Mouse (Mus musculus) erythroblast, adult 5-6 weeks (primary cell): ENCODE data around the gene Astn2. TPM values are rescaled to one million over a fixed set of nuclear protein-coding genes. Genes with fewer than 3 reads are reported as not detected.

ENCODE experiments used
- ATAC-seq: replicated peaks from 2 replicates; pipeline ENCODE4 v1.8.0; 2016; ENCODE audit warnings: moderate number of reproducible peaks, mild to moderate bottlenecking, moderate TSS enrichment, inconsistent platforms; ENCODE audit not compliant: poor library complexity, low FRiP score, severe bottlenecking
- total RNA-seq, 2 experiments: library from RNA; stranded (forward) in 1 of 2; stranded (reverse) in 1 of 2; fragments of 150-400 nt in 1 of 2; fragments of 200-764, 138-1000 nt in 1 of 2; gene quantifications; 2 replicates each; pipeline versions ENCODE4 v1.2.3 to v1.2.4; 2015 to 2017; ENCODE audit warnings: low replicate concordance in 2 of 2

Gene Astn2
- total RNA-seq, 2 experiments from 2014 or later: not detected

- ATAC-seq: no peak
Observed at GRCm38 (mm10) chr4:65613135-65613534, 791.3 kb downstream of the Astn2 start.

- no peak for ATAC-seq
Observed at GRCm38 (mm10) chr4:65610896-65611295, 793.5 kb downstream of the Astn2 start.

- no peak for ATAC-seq
Observed at GRCm38 (mm10) chr4:65610329-65610728, 794.1 kb downstream of the Astn2 start.

- ATAC-seq: no peak
Observed at GRCm38 (mm10) chr4:65608112-65608511, 796.3 kb downstream of the Astn2 start.

- no peak for ATAC-seq
Observed at GRCm38 (mm10) chr4:65607184-65607631, 797.2 kb downstream of the Astn2 start.

GRCm38 (mm10) chr4:65605151-65605702 lies 799.2 kb downstream of the Astn2 start:
- ATAC-seq: no peak

GRCm38 (mm10) chr4:65604504-65605150 lies 799.8 kb downstream of the Astn2 start, which contains the start of gene Trim32:
Trim32 (plus strand) TSS chr4:65604986.
- no peak; the same call in 1 of the 2 replicates for ATAC-seq

- no peak for ATAC-seq
Observed at GRCm38 (mm10) chr4:65594601-65595369, 809.6 kb downstream of the Astn2 start.

- no peak for ATAC-seq
Observed at GRCm38 (mm10) chr4:65589780-65590179, 814.6 kb downstream of the Astn2 start.

GRCm38 (mm10) chr4:65586947-65587346 lies 817.5 kb downstream of the Astn2 start:
- ATAC-seq: no peak

- ATAC-seq: no peak
Observed at GRCm38 (mm10) chr4:65580254-65580653, 824.2 kb downstream of the Astn2 start.

GRCm38 (mm10) chr4:65565493-65565892 lies 838.9 kb downstream of the Astn2 start:
- no peak for ATAC-seq

- ATAC-seq: no peak
Observed at GRCm38 (mm10) chr4:65548561-65548960, 855.9 kb downstream of the Astn2 start.

GRCm38 (mm10) chr4:65545582-65545981 lies 858.8 kb downstream of the Astn2 start:
- ATAC-seq: no peak

GRCm38 (mm10) chr4:65532071-65532736 lies 872.2 kb downstream of the Astn2 start:
- no peak for ATAC-seq

- no peak for ATAC-seq
Observed at GRCm38 (mm10) chr4:65531621-65532020, 872.8 kb downstream of the Astn2 start.

- ATAC-seq: no peak
Observed at GRCm38 (mm10) chr4:65530901-65531300, 873.5 kb downstream of the Astn2 start.

- no peak for ATAC-seq
Observed at GRCm38 (mm10) chr4:65508101-65508500, 896.3 kb downstream of the Astn2 start.

GRCm38 (mm10) chr4:65506870-65507269 lies 897.5 kb downstream of the Astn2 start:
- no peak for ATAC-seq

- no peak for ATAC-seq
Observed at GRCm38 (mm10) chr4:65496463-65496834, 908.0 kb downstream of the Astn2 start.
